Mouse (Mus musculus): ENCODE data around the gene Fam118b. TPM values are rescaled to one million over a fixed set of nuclear protein-coding genes. Genes with fewer than 3 reads are reported as not detected.

Fam118b gene
- polyA plus RNA-seq, 1 experiment, result 19.8 TPM

- Histone ChIP-seq H3ac (ENCODE audit: control insufficient read depth, insufficient read length, low read depth) (no peak overlapping the region), H3K79me3 (ENCODE audit: low read depth) (peaks cover under 1% of the 10 kb centered on the region), H3K79me2 (ENCODE audit: control insufficient read depth, insufficient read depth) (peaks cover 7% of the 10 kb centered on the region), H3K4me3 (ENCODE audit: insufficient read depth, poor library complexity, severe bottlenecking) (no peak overlapping the region), H3K27me3 (ENCODE audit: control insufficient read depth, insufficient read depth, insufficient read length) (no peaks in the 10 kb centered on the region), H3K36me3 (ENCODE audit: control insufficient read depth, insufficient read depth) (peaks cover 72% of the 10 kb centered on the region)
- TF ChIP-seq FOSL1 (IDR thresholded peaks at IDR 0.05; ENCODE audit: insufficient read depth, low read length, poor library complexity, severe bottlenecking), result no peak
- no peak for TF ChIP-seq MYOG (IDR thresholded peaks at IDR 0.05; ENCODE audit: control insufficient read depth, extremely low read depth, insufficient read length)
- TF ChIP-seq CEBPB (IDR thresholded peaks at IDR 0.05; ENCODE audit: low read depth), result no peak
- TF ChIP-seq CTCF (IDR thresholded peaks at IDR 0.05; ENCODE audit: control insufficient read depth, insufficient read depth, insufficient read length), result no peak
- TF ChIP-seq MAX (IDR thresholded peaks at IDR 0.05), result no peak
- TF ChIP-seq MYOD1 (IDR thresholded peaks at IDR 0.05; ENCODE audit: control insufficient read depth, insufficient read length, low read depth), result no peak
- no peak for TF ChIP-seq USF1 (IDR thresholded peaks at IDR 0.05; ENCODE audit: low read depth)
Observed at GRCm38 (mm10) chr9:35217963-35218362, 49.6 kb downstream of the Fam118b start.

- Histone ChIP-seq H3K4me3 (ENCODE audit: insufficient read depth, poor library complexity, severe bottlenecking) (peak overlapping the region; percentile 80), H3K27me3 (ENCODE audit: control insufficient read depth, insufficient read depth, insufficient read length) (no peaks in the 10 kb centered on the region), H3K79me2 (ENCODE audit: control insufficient read depth, insufficient read depth) (peaks cover 26% of the 10 kb centered on the region), H3ac (ENCODE audit: control insufficient read depth, insufficient read length, low read depth) (peak overlapping the region; percentile 73), H3K36me3 (ENCODE audit: control insufficient read depth, insufficient read depth) (peaks cover 55% of the 10 kb centered on the region), H3K79me3 (ENCODE audit: low read depth) (peaks cover 16% of the 10 kb centered on the region)
- TF ChIP-seq CTCF (IDR thresholded peaks at IDR 0.05; ENCODE audit: control insufficient read depth, insufficient read depth, insufficient read length) (no peak), MAX (IDR thresholded peaks at IDR 0.05) (peak; percentile 49), MYOG (IDR thresholded peaks at IDR 0.05; ENCODE audit: control insufficient read depth, extremely low read depth, insufficient read length) (no peak), FOSL1 (IDR thresholded peaks at IDR 0.05; ENCODE audit: insufficient read depth, low read length, poor library complexity, severe bottlenecking) (no peak), CEBPB (IDR thresholded peaks at IDR 0.05; ENCODE audit: low read depth) (no peak)
Observed at GRCm38 (mm10) chr9:35211573-35212511, 55.8 kb downstream of the Fam118b start.

- Histone ChIP-seq H3K79me3 (ENCODE audit: low read depth) (peaks cover 16% of the 10 kb centered on the region), H3K27me3 (ENCODE audit: control insufficient read depth, insufficient read depth, insufficient read length) (no peaks in the 10 kb centered on the region), H3ac (ENCODE audit: control insufficient read depth, insufficient read length, low read depth) (peak within 1 kb of the TSS; percentile 83), H3K36me3 (ENCODE audit: control insufficient read depth, insufficient read depth) (peaks cover 57% of the 10 kb centered on the region), H3K4me3 (ENCODE audit: insufficient read depth, poor library complexity, severe bottlenecking) (peak within 1 kb of the TSS; percentile 80), H3K79me2 (ENCODE audit: control insufficient read depth, insufficient read depth) (peaks cover 26% of the 10 kb centered on the region)
- TF ChIP-seq MYOD1 (IDR thresholded peaks at IDR 0.05; ENCODE audit: control insufficient read depth, insufficient read length, low read depth) (no peak), MAX (IDR thresholded peaks at IDR 0.05) (no peak), CEBPB (IDR thresholded peaks at IDR 0.05; ENCODE audit: low read depth) (no peak), CTCF (IDR thresholded peaks at IDR 0.05; ENCODE audit: control insufficient read depth, insufficient read depth, insufficient read length) (no peak), MYOG (IDR thresholded peaks at IDR 0.05; ENCODE audit: control insufficient read depth, extremely low read depth, insufficient read length) (no peak)
Observed at GRCm38 (mm10) chr9:35210542-35211474, 56.8 kb downstream of the Fam118b start, which contains the start of gene Foxred1. Gene Foxred1 (minus strand): TSS chr9:35211055.

GRCm38 (mm10) chr9:35204421-35204820, 63.2 kb downstream of the Fam118b start:
- H3K36me3 ChIP-seq (ENCODE audit: control insufficient read depth, insufficient read depth), result peaks cover 27% of the 10 kb centered on the region

GRCm38 (mm10) chr9:35203536-35203935, 64.1 kb downstream of the Fam118b start:
- TF ChIP-seq USF1 (IDR thresholded peaks at IDR 0.05; ENCODE audit: low read depth) (no peak), MYOD1 (IDR thresholded peaks at IDR 0.05; ENCODE audit: control insufficient read depth, insufficient read length, low read depth) (no peak), MAX (IDR thresholded peaks at IDR 0.05) (no peak)
- H3K4me3 ChIP-seq (ENCODE audit: insufficient read depth, poor library complexity, severe bottlenecking), result no peak overlapping the region
- peaks cover 24% of the 10 kb centered on the region for H3K36me3 ChIP-seq (ENCODE audit: control insufficient read depth, insufficient read depth)
- H3K27me3 ChIP-seq (ENCODE audit: control insufficient read depth, insufficient read depth, insufficient read length), result no peaks in the 10 kb centered on the region
- H3ac ChIP-seq (ENCODE audit: control insufficient read depth, insufficient read length, low read depth), result no peak overlapping the region
- no peaks in the 10 kb centered on the region for H3K79me3 ChIP-seq (ENCODE audit: low read depth)
- peaks cover 11% of the 10 kb centered on the region for H3K79me2 ChIP-seq (ENCODE audit: control insufficient read depth, insufficient read depth)

More at GRCm38 (mm10) chr9:35204421-35204820, 63.2 kb downstream of the Fam118b start:
- Histone ChIP-seq H3K79me2 (ENCODE audit: control insufficient read depth, insufficient read depth) (peaks cover 2% of the 10 kb centered on the region), H3K4me3 (ENCODE audit: insufficient read depth, poor library complexity, severe bottlenecking) (no peak overlapping the region), H3K27me3 (ENCODE audit: control insufficient read depth, insufficient read depth, insufficient read length) (no peaks in the 10 kb centered on the region), H3ac (ENCODE audit: control insufficient read depth, insufficient read length, low read depth) (no peak overlapping the region), H3K79me3 (ENCODE audit: low read depth) (no peaks in the 10 kb centered on the region)
- TF ChIP-seq FOSL1 (IDR thresholded peaks at IDR 0.05; ENCODE audit: insufficient read depth, low read length, poor library complexity, severe bottlenecking), result no peak
- no peak for TF ChIP-seq CTCF (IDR thresholded peaks at IDR 0.05; ENCODE audit: control insufficient read depth, insufficient read depth, insufficient read length)
- TF ChIP-seq CEBPB (IDR thresholded peaks at IDR 0.05; ENCODE audit: low read depth), result no peak
- TF ChIP-seq MAX (IDR thresholded peaks at IDR 0.05), result no peak
- TF ChIP-seq MYOD1 (IDR thresholded peaks at IDR 0.05; ENCODE audit: control insufficient read depth, insufficient read length, low read depth), result no peak
- TF ChIP-seq MYOG (IDR thresholded peaks at IDR 0.05; ENCODE audit: control insufficient read depth, extremely low read depth, insufficient read length), result no peak
- TF ChIP-seq USF1 (IDR thresholded peaks at IDR 0.05; ENCODE audit: low read depth), result no peak

All from C2C12 (cell line).